Mouse (Mus musculus): ENCODE data around the gene Uso1. TPM values are rescaled to one million over a fixed set of nuclear protein-coding genes. Genes with fewer than 3 reads are reported as not detected.

Uso1 gene
- total RNA-seq, 2 experiments from 2014 or later, result 20.8 to 44.9 TPM

GRCm38 (mm10) chr5:92230306-92230705, 92.6 kb downstream of the Uso1 start:
- ATAC-seq (replicated peaks; ENCODE audit: low FRiP score, poor library complexity, severe bottlenecking), result no peak

- no peak for ATAC-seq (replicated peaks; ENCODE audit: low FRiP score, poor library complexity, severe bottlenecking)
Observed at GRCm38 (mm10) chr5:92231836-92232235, 94.1 kb downstream of the Uso1 start.

GRCm38 (mm10) chr5:92233366-92233765, 95.6 kb downstream of the Uso1 start:
- ATAC-seq (replicated peaks; ENCODE audit: low FRiP score, poor library complexity, severe bottlenecking), result no peak

GRCm38 (mm10) chr5:92234939-92235557, 97.3 kb downstream of the Uso1 start:
- ATAC-seq (replicated peaks; ENCODE audit: low FRiP score, poor library complexity, severe bottlenecking), result no peak

- no peak for ATAC-seq (replicated peaks; ENCODE audit: low FRiP score, poor library complexity, severe bottlenecking)
Observed at GRCm38 (mm10) chr5:92239333-92240232, 101.8 kb downstream of the Uso1 start.

- ATAC-seq (replicated peaks; ENCODE audit: low FRiP score, poor library complexity, severe bottlenecking), result no peak
Observed at GRCm38 (mm10) chr5:92240769-92241168, 103.0 kb downstream of the Uso1 start.

GRCm38 (mm10) chr5:92244900-92245299, 107.2 kb downstream of the Uso1 start:
- ATAC-seq (replicated peaks; ENCODE audit: low FRiP score, poor library complexity, severe bottlenecking), result no peak

- no peak for ATAC-seq (replicated peaks; ENCODE audit: low FRiP score, poor library complexity, severe bottlenecking)
Observed at GRCm38 (mm10) chr5:92245483-92245882, 107.7 kb downstream of the Uso1 start.

- no peak for ATAC-seq (replicated peaks; ENCODE audit: low FRiP score, poor library complexity, severe bottlenecking)
Observed at GRCm38 (mm10) chr5:92248614-92249013, 110.9 kb downstream of the Uso1 start.

GRCm38 (mm10) chr5:92252031-92252430, 114.3 kb downstream of the Uso1 start:
- ATAC-seq (replicated peaks; ENCODE audit: low FRiP score, poor library complexity, severe bottlenecking), result no peak

Other genes with a start within 250 kb of the Uso1 start
- gene Rchy1, start 174.9 kb upstream of the Uso1 start, total RNA-seq (2015; ENCODE audit: low replicate concordance), result 44.4 and 72.1 TPM in 2 replicates
- 33.2 and 39.5 TPM in 2 replicates for gene Rchy1, start 174.9 kb upstream of the Uso1 start, total RNA-seq (2017; ENCODE audit: low replicate concordance)
- not detected in 2 replicates for gene Odaph, start 150.5 kb upstream of the Uso1 start, total RNA-seq (2015; ENCODE audit: low replicate concordance)
- not detected in 2 replicates for gene Odaph, start 150.5 kb upstream of the Uso1 start, total RNA-seq (2017; ENCODE audit: low replicate concordance)
- gene Cdkl2, start 94.1 kb upstream of the Uso1 start, total RNA-seq (2015; ENCODE audit: low replicate concordance), result 0.42 TPM in 1 of 2 replicates, not detected in the other
- gene Cdkl2, start 94.1 kb upstream of the Uso1 start, total RNA-seq (2017; ENCODE audit: low replicate concordance), result 2.0 TPM in 1 of 2 replicates, not detected in the other
- 40.0 and 47.8 TPM in 2 replicates for gene G3bp2, start 54.2 kb upstream of the Uso1 start, total RNA-seq (2015; ENCODE audit: low replicate concordance)
- 60.5 and 68.3 TPM in 2 replicates for gene G3bp2, start 54.2 kb upstream of the Uso1 start, total RNA-seq (2017; ENCODE audit: low replicate concordance)
- gene U90926, start 77.5 kb downstream of the Uso1 start, total RNA-seq (2015; ENCODE audit: low replicate concordance), result not detected in 2 replicates
- not detected in 2 replicates for gene U90926, start 77.5 kb downstream of the Uso1 start, total RNA-seq (2017; ENCODE audit: low replicate concordance)
- gene Ppef2, start 118.3 kb downstream of the Uso1 start, total RNA-seq (2015; ENCODE audit: low replicate concordance), result not detected in 2 replicates
- gene Ppef2, start 118.3 kb downstream of the Uso1 start, total RNA-seq (2017; ENCODE audit: low replicate concordance), result not detected in 2 replicates
- gene Naaa, start 140.2 kb downstream of the Uso1 start, total RNA-seq (2015; ENCODE audit: low replicate concordance), result 8.8 and 26.7 TPM in 2 replicates
- 7.8 and 8.3 TPM in 2 replicates for gene Naaa, start 140.2 kb downstream of the Uso1 start, total RNA-seq (2017; ENCODE audit: low replicate concordance)
- 7.9 and 8.0 TPM in 2 replicates for gene Sdad1, start 172.5 kb downstream of the Uso1 start, total RNA-seq (2015; ENCODE audit: low replicate concordance)
- 6.9 and 8.0 TPM in 2 replicates for gene Sdad1, start 172.5 kb downstream of the Uso1 start, total RNA-seq (2017; ENCODE audit: low replicate concordance)
- 0.84 and 2.5 TPM in 2 replicates for gene Cxcl9, start 190.1 kb downstream of the Uso1 start, total RNA-seq (2015; ENCODE audit: low replicate concordance)
- gene Cxcl9, start 190.1 kb downstream of the Uso1 start, total RNA-seq (2017; ENCODE audit: low replicate concordance), result 1.4 and 23.5 TPM in 2 replicates
- not detected in 2 replicates for gene Art3, start 193.9 kb downstream of the Uso1 start, total RNA-seq (2015; ENCODE audit: low replicate concordance)
- not detected in 2 replicates for gene Art3, start 193.9 kb downstream of the Uso1 start, total RNA-seq (2017; ENCODE audit: low replicate concordance)
- 6.1 and 18.4 TPM in 2 replicates for gene Cxcl10, start 211.0 kb downstream of the Uso1 start, total RNA-seq (2015; ENCODE audit: low replicate concordance)
- gene Cxcl10, start 211.0 kb downstream of the Uso1 start, total RNA-seq (2017; ENCODE audit: low replicate concordance), result 1.7 and 2.8 TPM in 2 replicates